Mouse (Mus musculus) myocyte (in vitro differentiated cells): ENCODE measurements around the gene Gm20388. TPM values are rescaled to one million over a fixed set of nuclear protein-coding genes. Genes with fewer than 3 reads are reported as not detected.
A peak's percentile ranks its signal among the peaks of the same experiment; 100 is the strongest.
"Not testable (repeated sequence)": the region's sequence is repeated elsewhere in the genome, so short reads cannot be mapped to it uniquely, and the experiment has no call there.

Source experiments
- H3K27me3 ChIP-seq: one replicate; pipeline ENCODE4 v1.6.1; 2011; ENCODE audit not compliant: control insufficient read depth, insufficient read depth, insufficient read length
- H3K36me3 ChIP-seq: one replicate; pipeline ENCODE4 v1.6.1; 2011; ENCODE audit not compliant: control insufficient read depth, insufficient read depth
- H3K4me2 ChIP-seq: one replicate; pipeline ENCODE4 v1.6.1; 2011; ENCODE audit warnings: low read depth, control low read depth
- H3K4me3 ChIP-seq: one replicate; pipeline ENCODE4 v1.5.1; 2011; ENCODE audit warnings: mild to moderate bottlenecking, control low read depth, moderate library complexity
- H3K79me2 ChIP-seq: one replicate; pipeline ENCODE4 v1.6.1; 2011; ENCODE audit not compliant: control insufficient read depth, insufficient read depth
- H3ac ChIP-seq: one replicate; pipeline ENCODE4 v1.6.1; 2011; ENCODE audit not compliant: control insufficient read depth, insufficient read length
- CEBPB ChIP-seq: IDR thresholded peaks from 2 replicates; pipeline ENCODE4 v1.6.1; 2011; ENCODE audit warnings: mild to moderate bottlenecking, moderate library complexity; ENCODE audit not compliant: poor library complexity, insufficient read depth, severe bottlenecking
- E2F4 ChIP-seq: IDR thresholded peaks from one replicate; pipeline ENCODE4 v1.6.1; 2011; ENCODE audit warnings: mild to moderate bottlenecking, control low read depth, moderate library complexity; ENCODE audit not compliant: insufficient read depth
- MAX ChIP-seq: IDR thresholded peaks from one replicate; pipeline ENCODE4 v1.6.1; 2011; ENCODE audit warnings: low read depth, mild to moderate bottlenecking, control low read depth
- MYOD1 ChIP-seq, 3 experiments: IDR thresholded peaks; one replicate each; pipeline ENCODE4 v1.6.1; 2011; ENCODE audit warnings: control low read depth in 2 of 3, low read depth in 2 of 3, mild to moderate bottlenecking in 2 of 3, moderate library complexity in 1 of 3; ENCODE audit not compliant: insufficient read length in 2 of 3, control insufficient read depth in 1 of 3
- MYOG ChIP-seq, 3 experiments: IDR thresholded peaks; one replicate each; pipeline ENCODE4 v1.6.1; 2011; ENCODE audit warnings: control low read depth in 2 of 3, low read depth in 2 of 3, mild to moderate bottlenecking in 2 of 3; ENCODE audit not compliant: insufficient read length in 2 of 3, control insufficient read depth in 1 of 3, insufficient read depth in 1 of 3
- POLR2A ChIP-seq: IDR thresholded peaks from one replicate; pipeline ENCODE4 v1.6.1; 2011; ENCODE audit warnings: low read depth, mild to moderate bottlenecking, control low read depth, moderate library complexity; ENCODE audit not compliant: insufficient read length
- POLR2AphosphoS2 ChIP-seq: IDR thresholded peaks from one replicate; pipeline ENCODE4 v1.6.1; 2011; ENCODE audit warnings: low read depth, control low read depth; ENCODE audit not compliant: insufficient read length
- REST ChIP-seq: IDR thresholded peaks from one replicate; pipeline ENCODE4 v1.6.1; 2011; ENCODE audit warnings: mild to moderate bottlenecking, control low read depth, moderate library complexity; ENCODE audit not compliant: insufficient read depth, insufficient read length
- SRF ChIP-seq: IDR thresholded peaks from one replicate; pipeline ENCODE4 v1.6.1; 2011; ENCODE audit warnings: low read depth; ENCODE audit not compliant: control insufficient read depth, insufficient read length
- TCF12 ChIP-seq: IDR thresholded peaks from one replicate; pipeline ENCODE4 v1.6.1; 2011; ENCODE audit warnings: mild to moderate bottlenecking, control low read depth; ENCODE audit not compliant: poor library complexity, insufficient read depth, severe bottlenecking
- TCF3 ChIP-seq: IDR thresholded peaks from one replicate; pipeline ENCODE4 v1.6.1; 2011; ENCODE audit warnings: low read depth, control low read depth; ENCODE audit not compliant: insufficient read length
- USF1 ChIP-seq: IDR thresholded peaks from one replicate; pipeline ENCODE4 v1.6.1; 2011; ENCODE audit warnings: low read depth, mild to moderate bottlenecking, control low read depth, moderate library complexity
- polyA plus RNA-seq: library from polyadenylated mRNA; unstranded; fragments of >200 nt; fragmentation: generic; extraction: Trizol; gene quantifications from one replicate; pipeline ENCODE4 v1.2.1, GENCODE M21; 2012; ENCODE audit warnings: missing spikeins

Gene Gm20388
- polyA plus RNA-seq, 1 experiment: 15.3 TPM

- Histone ChIP-seq H3K36me3 (no peaks in the 10 kb centered on the region), H3K4me2 (peak overlapping the region; percentile 56), H3K4me3 (peak overlapping the region; percentile 7), H3K79me2 (no peaks in the 10 kb centered on the region), H3K27me3 (no peaks in the 10 kb centered on the region), H3ac (no peak overlapping the region)
- TF ChIP-seq CEBPB (0 out of 2 replicates have a peak, but pooled peaks have one; percentile 6), E2F4 (no peak), SRF (no peak), MYOD1 (IDR thresholded peaks at IDR 0.05; ENCODE audit: control insufficient read depth in 1 of 3, insufficient read length in 2 of 3, low read depth in 2 of 3) (no peak), POLR2AphosphoS2 (no peak), POLR2A (no peak), TCF12 (no peak), USF1 (peak; percentile 37)
Observed at GRCm38 (mm10) chr8:123630841-123631251, 3720.2 kb downstream of the Gm20388 start.

DNA sequence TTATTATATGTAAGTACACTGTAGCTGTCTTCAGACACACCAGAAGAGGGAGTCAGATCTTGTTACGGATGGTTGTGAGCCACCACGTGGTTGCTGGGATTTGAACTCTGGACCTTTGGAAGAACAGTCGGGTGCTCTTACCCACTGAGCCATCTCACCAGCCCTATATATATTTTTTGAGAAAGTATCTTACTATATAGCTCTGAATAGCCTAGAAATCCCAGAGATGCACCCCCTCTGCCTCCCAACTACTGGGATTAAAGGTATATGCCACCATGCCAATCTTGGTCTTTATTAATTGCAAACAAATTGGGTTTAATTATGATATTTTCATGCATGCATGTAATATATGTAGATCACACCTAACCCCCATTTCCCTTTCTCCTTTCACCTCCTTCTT, 3721.1 kb downstream of the Gm20388 start:
- H3K4me2 ChIP-seq, H3K4me3 ChIP-seq, H3K36me3 ChIP-seq, H3K79me2 ChIP-seq, H3K27me3 ChIP-seq, H3ac ChIP-seq: not testable (repeated sequence)

GRCm38 (mm10) chr8:123632257-123632656, 3721.6 kb downstream of the Gm20388 start:
- Histone ChIP-seq H3ac (no peak overlapping the region), H3K27me3 (no peaks in the 10 kb centered on the region), H3K4me3 (no peak overlapping the region), H3K36me3 (no peaks in the 10 kb centered on the region), H3K4me2 (no peak overlapping the region), H3K79me2 (no peaks in the 10 kb centered on the region)
- no peak for TF ChIP-seq SRF
- no peak for TF ChIP-seq TCF12
- TF ChIP-seq TCF3: peak; percentile 5
- no peak for TF ChIP-seq MAX
- TF ChIP-seq MYOD1 (IDR thresholded peaks at IDR 0.05; ENCODE audit: control insufficient read depth in 1 of 3, insufficient read length in 2 of 3, low read depth in 2 of 3): peak in 2 of 3 experiments; percentile 78 to 87
- peak; percentile 15 to 90 (median 57) for TF ChIP-seq MYOG (IDR thresholded peaks at IDR 0.05; ENCODE audit: control insufficient read depth in 1 of 3, insufficient read depth in 1 of 3, insufficient read length in 2 of 3, low read depth in 2 of 3)

GRCm38 (mm10) chr8:123633801-123634200, 3723.2 kb downstream of the Gm20388 start:
- H3K36me3 ChIP-seq: no peaks in the 10 kb centered on the region
- no peak overlapping the region for H3K4me3 ChIP-seq
- no peak overlapping the region for H3ac ChIP-seq
- peak overlapping the region; percentile 79 for H3K4me2 ChIP-seq
- H3K27me3 ChIP-seq: no peaks in the 10 kb centered on the region
- TF ChIP-seq TCF12 (no peak), E2F4 (no peak), POLR2AphosphoS2 (no peak), CEBPB (no peak), MYOD1 (IDR thresholded peaks at IDR 0.05; ENCODE audit: control insufficient read depth in 1 of 3, insufficient read length in 2 of 3, low read depth in 2 of 3) (no peak), MAX (no peak), USF1 (no peak), POLR2A (no peak), MYOG (IDR thresholded peaks at IDR 0.05; ENCODE audit: control insufficient read depth in 1 of 3, insufficient read depth in 1 of 3, insufficient read length in 2 of 3, low read depth in 2 of 3) (no peak), TCF3 (no peak), SRF (no peak), REST (no peak)
- no peaks in the 10 kb centered on the region for H3K79me2 ChIP-seq

GRCm38 (mm10) chr8:123634395-123635131, 3723.9 kb downstream of the Gm20388 start:
- Histone ChIP-seq H3K36me3 (no peaks in the 10 kb centered on the region), H3K4me3 (no peak overlapping the region), H3K27me3 (no peaks in the 10 kb centered on the region), H3K4me2 (peak overlapping the region; percentile 79), H3K79me2 (no peaks in the 10 kb centered on the region), H3ac (no peak overlapping the region)
- TF ChIP-seq POLR2AphosphoS2 (no peak), TCF12 (no peak), MYOG (IDR thresholded peaks at IDR 0.05; ENCODE audit: control insufficient read depth in 1 of 3, insufficient read depth in 1 of 3, insufficient read length in 2 of 3, low read depth in 2 of 3) (no peak), CEBPB (no peak)
